Mouse (Mus musculus) spleen, embryonic (tissue): ENCODE data around the gene Aif1l.

Source experiments
- CTCF ChIA-PET: fragments of 350-600 bp; sonication (Branson Sonifier 250); formaldehyde crosslinking; loops from one replicate; lab custom pipeline; 2022; lab: Charles Lee

Gene Aif1l

GRCm38 (mm10) chr2:31952236-31952635 is 2.3 kb downstream of the Aif1l start:
- CTCF ChIA-PET, result no interaction called here

GRCm38 (mm10) chr2:31952725-31953124 is 2.8 kb downstream of the Aif1l start:
- CTCF ChIA-PET, result no interaction called here

GRCm38 (mm10) chr2:31953687-31954086 is 3.7 kb downstream of the Aif1l start:
- CTCF ChIA-PET, result no interaction called here

GRCm38 (mm10) chr2:31954779-31955181 is 4.8 kb downstream of the Aif1l start:
- CTCF ChIA-PET, result no interaction called here

GRCm38 (mm10) chr2:31955686-31956085 is 5.7 kb downstream of the Aif1l start:
- CTCF ChIA-PET, result interaction anchor here (0.6 kb wide), 1 partner anchor 23 kb away, joined by 10 read pairs; no protein-coding TSS in a partner anchor

GRCm38 (mm10) chr2:31957211-31957610 is 7.3 kb downstream of the Aif1l start:
- CTCF ChIA-PET, result no interaction called here

GRCm38 (mm10) chr2:31960986-31961385 is 11.0 kb downstream of the Aif1l start:
- CTCF ChIA-PET, result no interaction called here

GRCm38 (mm10) chr2:31961791-31962222 is 11.9 kb downstream of the Aif1l start:
- CTCF ChIA-PET, result no interaction called here

GRCm38 (mm10) chr2:31962501-31963224 is 12.7 kb downstream of the Aif1l start:
- CTCF ChIA-PET, result no interaction called here

- CTCF ChIA-PET, result no interaction called here
Measured at GRCm38 (mm10) chr2:31963491-31963890, 13.6 kb downstream of the Aif1l start.

GRCm38 (mm10) chr2:31964191-31964590 is 14.3 kb downstream of the Aif1l start:
- CTCF ChIA-PET, result interaction anchor here (0.7 kb wide), 1 partner anchor 16 kb away, joined by 3 read pairs; no protein-coding TSS in a partner anchor

GRCm38 (mm10) chr2:31965110-31965509 is 15.2 kb downstream of the Aif1l start:
- CTCF ChIA-PET, result interaction anchor here (0.6 to 0.7 kb wide), 3 partner anchors 26 to 933 kb away, joined by 4 to 11 read pairs (median 8); no protein-coding TSS in a partner anchor

GRCm38 (mm10) chr2:31966801-31967200 is 16.9 kb downstream of the Aif1l start:
- CTCF ChIA-PET, result no interaction called here

GRCm38 (mm10) chr2:31972589-31972988 is 22.6 kb downstream of the Aif1l start:
- CTCF ChIA-PET, result no interaction called here

- CTCF ChIA-PET, result interaction anchor here (0.5 to 0.6 kb wide), 2 partner anchors 222 to 1285 kb away, joined by 5 to 6 read pairs; no protein-coding TSS in a partner anchor
Measured at GRCm38 (mm10) chr2:31974141-31974808, 24.3 kb downstream of the Aif1l start, which contains the start of gene Nup214. TSS of gene Nup214 (plus strand) at chr2:31974436.

- CTCF ChIA-PET, result interaction anchor here (0.5 to 0.6 kb wide), 3 partner anchors 103 to 530 kb away, joined by 3 to 14 read pairs (median 6); no protein-coding TSS in a partner anchor
Measured at GRCm38 (mm10) chr2:31974809-31975371, 25.0 kb downstream of the Aif1l start.

GRCm38 (mm10) chr2:31987774-31988173 is 37.8 kb downstream of the Aif1l start:
- CTCF ChIA-PET, result no interaction called here

- CTCF ChIA-PET, result no interaction called here
Measured at GRCm38 (mm10) chr2:31990961-31991360, 41.0 kb downstream of the Aif1l start.

GRCm38 (mm10) chr2:31994896-31995295 is 45.0 kb downstream of the Aif1l start:
- CTCF ChIA-PET, result no interaction called here

GRCm38 (mm10) chr2:31996060-31996459 is 46.1 kb downstream of the Aif1l start:
- CTCF ChIA-PET, result no interaction called here

- CTCF ChIA-PET, result no interaction called here
Measured at GRCm38 (mm10) chr2:31997539-31997938, 47.6 kb downstream of the Aif1l start.

- CTCF ChIA-PET, result interaction anchor here (0.5 to 0.6 kb wide), 2 partner anchors 10 to 34 kb away, joined by 4 read pairs; no protein-coding TSS in a partner anchor
Measured at GRCm38 (mm10) chr2:31998443-31998842, 48.5 kb downstream of the Aif1l start.
